Mouse (Mus musculus): Measurements from ENCODE around the gene Gm10358. TPM values are rescaled to one million over a fixed set of nuclear protein-coding genes. Genes with fewer than 3 reads are reported as not detected.

The Gm10358 gene
- polyA plus RNA-seq (2017; shearing (Covaris generic)): not detected

GRCm38 (mm10) chr8:75406489-75406888 is at the start of gene Gm10358:
Gene Gm10358 (minus strand): TSS chr8:75406589.

GRCm38 (mm10) chr8:75448394-75448793 is 42.0 kb upstream of the Gm10358 start, which contains the start of gene Iqcm:
Gene Iqcm (plus strand): TSS chr8:75448694.

Other genes with a start within 250 kb of the Gm10358 start
- 0.35 TPM for gene Rasd2, start 192.6 kb downstream of the Gm10358 start, polyA plus RNA-seq (2017; shearing (Covaris generic))
- gene Iqcm, start 42.1 kb upstream of the Gm10358 start, polyA plus RNA-seq (2017; shearing (Covaris generic)): not detected

Data from effector memory CD4-positive, alpha-beta T cell, adult 5 months (primary cell).